Mouse (Mus musculus) stomach, postnatal 0 days (tissue): ENCODE results near the gene Cmya5.

Experiments
- CTCF ChIP-seq: IDR thresholded peaks from 2 replicates; pipeline ENCODE4 v1.5.1; 2016; ENCODE audit warnings: antibody characterized with exemption, low read depth, mild to moderate bottlenecking, moderate library complexity
- EP300 ChIP-seq: optimal IDR thresholded peaks from 2 replicates; pipeline ENCODE3; 2016; ENCODE audit warnings: antibody characterized with exemption

- no peak for TF ChIP-seq EP300
- no peak for TF ChIP-seq CTCF
Observed at GRCm38 (mm10) chr13:93091176-93091575, 53.3 kb downstream of the Cmya5 start.
